Mouse (Mus musculus): ENCODE measurements around the gene Bicc1.
"Not testable (repeated sequence)": the region's sequence is repeated elsewhere in the genome, so short reads cannot be mapped to it uniquely, and the experiment has no call there.

The Bicc1 gene

DNA sequence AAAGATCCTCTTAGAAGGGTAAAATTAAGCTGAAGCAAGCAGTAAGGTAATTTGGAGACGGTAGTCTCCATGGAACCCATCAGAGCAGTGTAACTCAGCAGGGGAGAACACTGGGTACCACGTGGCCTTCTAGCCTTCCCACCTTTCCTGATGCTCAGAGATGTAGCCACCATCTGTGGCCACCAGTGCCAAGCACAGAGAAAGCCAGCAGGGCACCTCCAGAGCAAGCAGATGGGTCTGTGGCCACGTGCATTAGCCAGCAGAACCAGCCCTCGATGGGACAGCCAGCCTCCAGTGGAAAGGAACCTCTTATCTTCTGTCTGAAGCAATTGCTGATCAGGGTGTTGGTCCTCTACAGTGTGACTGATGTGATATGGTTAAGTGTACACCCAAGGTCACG, 172.1 kb downstream of the Bicc1 start:
- DNase-seq: no peak

DNA sequence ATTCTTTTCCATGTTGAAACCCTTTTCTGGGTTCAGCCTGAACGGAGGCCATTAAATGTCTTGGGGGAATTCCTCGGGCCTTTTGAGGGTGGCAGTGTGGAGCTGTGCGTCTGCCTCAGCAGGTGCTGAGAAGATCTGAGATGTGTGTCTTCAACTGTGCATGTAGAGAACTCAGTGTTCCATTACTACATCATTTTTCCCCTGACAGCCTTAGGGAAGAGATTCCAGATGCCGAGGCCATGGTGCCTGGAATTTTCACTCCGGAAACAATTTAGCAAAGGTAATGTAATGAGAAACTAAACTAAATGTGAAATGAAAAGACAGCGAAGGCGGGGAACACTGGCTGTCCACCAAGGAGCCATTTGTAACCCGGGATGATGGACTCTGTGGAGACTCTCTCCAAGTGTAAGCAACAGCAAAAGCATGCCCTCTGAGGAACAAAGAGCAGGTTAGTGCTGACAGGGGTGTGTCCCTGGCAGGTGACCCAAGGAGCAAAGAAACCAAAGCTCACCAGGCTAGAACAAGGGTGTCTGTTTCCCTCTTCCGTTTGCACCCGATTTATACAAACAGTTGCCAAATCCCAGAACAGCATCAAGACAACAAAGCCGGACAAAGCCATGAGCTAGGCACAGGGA, 176.3 kb downstream of the Bicc1 start:
- no peak for DNase-seq

DNA sequence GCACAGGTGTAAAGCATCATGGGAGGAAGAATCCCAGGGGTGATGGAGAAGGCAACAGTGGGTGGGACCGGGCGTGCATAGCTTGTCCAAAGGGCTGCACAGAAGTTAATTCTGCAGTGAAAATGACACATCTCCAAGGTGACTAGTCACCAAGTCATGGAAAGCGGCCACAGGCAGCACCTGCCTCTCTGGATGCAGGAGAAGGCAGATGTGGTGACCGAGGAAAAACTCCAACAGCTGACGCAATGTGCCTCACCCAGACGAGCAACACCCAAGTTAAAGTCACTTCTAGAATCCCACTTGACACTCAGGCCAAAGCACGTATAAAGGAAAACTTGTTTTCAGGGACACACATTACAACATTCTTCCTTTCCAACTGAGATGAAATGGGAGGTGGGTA, 177.3 kb downstream of the Bicc1 start:
- DNase-seq: no peak

DNA sequence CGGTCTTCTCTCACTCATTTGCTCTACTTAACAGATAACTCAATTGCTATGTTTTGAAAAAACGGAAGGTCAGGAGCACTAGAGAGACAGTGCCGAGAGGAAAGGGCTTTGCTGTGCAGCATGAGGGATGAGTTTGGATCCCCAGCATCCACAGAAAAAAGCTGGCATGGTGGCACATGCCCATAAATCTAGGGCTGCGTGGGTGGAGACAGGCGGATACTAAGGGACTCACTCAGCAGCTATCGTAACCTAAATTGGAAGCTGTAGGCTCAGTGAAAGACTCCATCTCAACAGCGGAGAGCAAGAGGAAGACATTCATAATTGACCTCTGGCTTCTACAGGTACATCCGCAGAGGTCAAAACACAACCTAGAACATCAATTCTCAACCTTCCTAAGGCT, 179.8 kb downstream of the Bicc1 start:
- DNase-seq: no peak

DNA sequence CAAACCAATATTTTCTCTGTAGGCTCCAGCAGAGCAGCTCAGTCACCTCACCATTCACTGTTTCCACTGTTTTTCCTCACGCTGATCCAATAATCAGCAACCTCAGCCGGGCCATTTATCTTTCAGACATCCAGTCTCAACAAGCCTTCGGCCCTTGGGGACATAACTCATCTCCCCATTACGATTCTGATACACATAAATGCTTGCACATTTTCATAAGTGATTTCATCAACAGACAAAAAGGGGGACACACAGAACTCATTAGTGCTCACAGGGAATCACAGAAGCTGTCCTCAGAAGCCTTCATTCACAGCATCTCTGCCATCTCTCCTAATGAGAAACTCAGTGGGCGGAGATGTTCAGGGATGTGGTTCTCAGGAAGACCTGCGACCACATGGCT, 182.4 kb downstream of the Bicc1 start:
- no peak for DNase-seq

DNA sequence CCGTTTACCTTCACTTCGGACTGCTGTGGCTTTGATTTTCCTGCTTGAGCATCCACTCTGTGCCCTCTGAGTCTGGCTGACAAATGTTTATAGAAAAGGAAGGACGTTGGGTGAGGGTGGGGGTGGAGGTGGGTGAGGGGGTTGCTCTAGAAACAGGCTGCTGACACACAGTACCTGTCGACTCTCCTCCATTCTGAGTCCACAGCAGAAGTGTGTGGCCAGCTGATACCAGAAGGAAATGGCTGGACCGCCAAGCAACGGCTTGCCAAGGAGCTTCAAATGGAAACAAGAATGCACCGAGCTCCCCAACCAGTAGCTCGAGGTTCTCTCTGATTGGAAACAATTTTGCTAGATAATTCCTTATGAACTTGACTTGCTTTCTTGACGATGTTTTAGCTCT, 182.9 kb downstream of the Bicc1 start:
- DNase-seq: no peak

DNA sequence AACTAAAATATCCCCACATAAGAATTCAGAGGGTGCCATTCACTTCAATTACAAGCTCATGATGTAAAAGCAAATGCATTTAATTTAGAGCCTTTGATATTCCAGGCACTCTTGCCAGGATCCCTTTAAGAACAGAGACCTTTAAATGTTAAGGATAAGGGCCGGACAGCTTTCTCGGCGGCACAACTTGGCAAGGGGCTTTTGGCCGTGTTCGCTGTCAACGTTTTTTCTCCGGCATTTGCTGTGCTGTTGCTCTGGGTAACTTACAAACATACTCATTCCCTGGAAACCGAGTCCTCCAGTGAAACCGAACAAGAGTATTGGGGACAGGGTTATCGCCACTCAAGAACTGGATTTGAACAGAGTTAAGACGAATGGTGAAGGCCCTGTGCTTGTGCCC, 188.3 kb downstream of the Bicc1 start:
- DNase-seq: no peak

DNA sequence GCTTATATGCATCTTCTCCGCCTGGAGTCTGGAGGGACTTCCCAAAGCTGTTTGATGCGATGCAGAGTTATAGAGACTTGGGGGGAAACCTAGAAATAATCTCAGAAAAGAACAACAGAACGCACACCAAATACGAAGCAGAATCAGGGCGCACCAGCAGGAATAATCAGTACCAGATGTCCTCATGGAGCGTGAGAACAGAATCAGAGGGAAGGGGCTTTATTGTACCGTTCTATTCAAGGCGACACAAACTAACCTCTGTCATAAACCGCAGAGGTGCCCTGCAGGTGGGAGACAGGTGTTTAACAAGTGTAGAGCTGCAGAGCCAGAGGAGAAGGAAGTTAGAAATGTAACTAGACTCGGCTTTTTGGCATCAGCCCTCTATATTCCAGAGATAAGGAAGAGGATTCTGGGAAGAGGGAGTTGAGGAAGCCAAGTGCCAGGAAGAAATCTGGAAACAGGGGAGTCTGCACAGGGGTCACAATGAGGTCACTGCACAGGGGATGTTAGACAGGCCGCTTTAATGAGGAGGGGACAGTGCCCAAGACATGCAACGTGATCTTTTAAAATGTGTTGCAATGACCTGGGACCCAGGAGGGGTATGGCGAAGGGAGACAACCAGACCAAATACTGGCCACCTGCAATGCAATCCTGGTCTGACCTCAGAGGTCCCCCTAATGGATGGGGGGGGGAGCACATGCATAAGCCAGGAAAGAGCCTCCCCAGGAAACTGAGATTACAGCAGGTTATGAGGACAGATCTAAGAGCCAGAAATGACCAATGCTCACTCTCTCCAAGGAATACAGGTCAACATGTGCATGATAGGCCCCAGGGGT, 190.4 kb downstream of the Bicc1 start:
- DNase-seq: no peak

DNA sequence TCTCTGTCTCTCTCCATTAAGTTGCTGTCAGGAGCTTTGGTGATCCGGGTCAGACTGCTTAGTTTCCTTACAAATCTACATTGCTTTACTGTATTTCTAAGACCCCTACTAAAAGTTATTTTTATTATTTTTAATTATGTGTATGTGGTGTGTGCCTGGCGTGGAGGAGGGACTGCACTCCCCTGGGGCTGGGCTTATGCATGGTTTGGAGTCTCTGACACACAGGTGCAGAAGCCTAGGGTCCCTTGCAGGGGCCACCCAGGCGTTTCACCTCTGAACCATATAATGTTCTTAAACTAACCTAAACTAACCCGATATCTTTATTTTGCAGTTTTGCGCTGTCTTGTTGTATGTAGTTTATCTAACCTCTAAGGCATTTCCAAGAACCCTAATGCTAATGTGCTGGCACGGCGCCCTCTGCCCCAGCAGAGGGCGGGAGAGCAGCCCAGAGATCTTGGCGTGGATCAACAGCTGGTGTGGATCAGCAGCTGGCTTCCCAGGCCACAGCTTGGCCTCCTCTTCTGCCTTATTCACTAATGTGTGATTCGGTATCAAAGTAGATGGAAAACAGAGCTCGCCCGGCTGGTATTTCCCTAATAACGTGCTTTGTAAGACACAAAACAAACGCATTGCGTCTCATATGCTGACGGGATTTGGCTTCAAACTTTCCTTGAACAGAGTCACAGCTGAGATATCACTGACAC, 192.7 kb downstream of the Bicc1 start:
- no peak for DNase-seq

DNA sequence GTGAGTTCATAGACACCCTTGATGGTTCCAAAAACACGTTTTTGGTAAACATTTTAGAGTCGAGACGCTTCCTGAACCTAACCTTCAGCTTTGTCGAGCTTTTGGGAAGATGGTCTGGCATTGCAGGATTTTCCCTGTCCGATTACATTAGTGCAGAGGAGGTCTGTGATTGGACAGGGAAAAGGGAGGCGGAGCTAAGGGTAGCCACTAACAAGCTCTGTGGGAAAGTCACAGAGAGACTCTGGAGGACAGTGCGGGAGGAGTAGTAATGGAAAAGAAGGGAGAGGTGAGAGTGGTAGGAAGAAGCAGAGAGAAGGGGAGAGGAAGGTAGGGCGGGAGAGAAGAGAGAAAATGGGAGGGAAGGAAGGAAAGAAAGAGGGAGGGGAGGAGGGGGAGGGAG, 194.8 kb downstream of the Bicc1 start:
- no peak for DNase-seq

DNA sequence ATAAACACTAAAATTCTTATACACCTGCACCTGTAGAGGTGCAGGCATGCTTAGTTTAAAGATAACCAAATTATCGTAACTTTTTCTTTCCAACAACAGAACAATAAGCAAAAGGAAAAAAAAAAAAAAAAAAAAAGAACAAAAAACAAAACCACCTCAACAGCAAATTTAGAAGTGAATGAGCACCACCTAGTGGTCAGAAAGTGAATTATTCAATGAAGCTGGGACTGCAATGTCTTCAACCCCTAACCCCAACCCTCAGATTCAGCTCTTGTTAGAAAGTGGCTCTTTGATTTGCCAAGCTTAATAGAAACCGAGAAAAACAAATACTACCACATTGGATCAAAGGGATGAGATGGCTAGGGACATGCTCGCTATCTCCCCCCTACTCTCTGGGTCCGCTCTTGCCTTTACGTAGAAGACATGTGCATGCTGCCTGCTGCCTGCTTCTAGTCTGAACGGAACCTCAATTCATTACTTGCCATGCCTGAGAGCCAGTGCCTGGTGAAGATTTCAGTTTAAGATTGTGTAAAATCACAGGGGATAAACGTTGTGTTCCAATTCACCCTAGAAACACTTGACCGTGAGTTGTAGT, 195.8 kb downstream of the Bicc1 start:
- DNase-seq: no peak

DNA sequence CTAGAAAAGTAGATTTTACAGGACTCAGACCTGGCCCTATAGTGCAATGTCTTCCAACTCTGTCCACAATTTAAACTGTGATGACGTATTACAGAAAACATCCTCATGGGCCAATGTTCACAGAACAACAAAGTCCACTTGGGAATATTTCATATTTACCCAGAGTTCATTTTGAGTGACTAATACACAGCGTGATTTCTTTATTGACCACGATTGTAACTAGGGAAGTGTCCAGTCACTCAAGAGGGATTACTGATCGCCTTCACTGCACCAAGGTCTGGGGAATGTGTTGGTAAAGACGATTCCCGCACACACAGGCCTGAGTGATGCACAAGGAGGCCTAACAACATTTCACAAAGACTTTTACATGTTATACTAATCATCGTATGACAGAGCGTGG, 197.9 kb downstream of the Bicc1 start:
- no peak for DNase-seq

DNA sequence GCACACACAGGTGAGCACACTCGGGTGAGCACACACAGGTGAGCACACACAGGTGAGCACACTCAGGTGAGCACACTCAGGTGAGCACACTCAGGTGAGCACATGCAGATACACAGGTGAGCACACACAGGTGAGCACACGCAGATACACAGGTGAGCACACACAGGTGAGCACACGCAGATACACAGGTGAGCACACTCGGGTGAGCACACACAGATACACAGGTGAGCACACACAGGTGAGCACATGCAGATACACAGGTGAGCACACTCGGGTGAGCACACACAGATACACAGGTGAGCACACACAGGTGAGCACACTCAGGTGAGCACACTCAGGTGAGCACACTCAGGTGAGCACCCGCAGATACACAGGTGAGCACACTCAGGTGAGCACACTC, 199.1 kb downstream of the Bicc1 start:
- DNase-seq: not testable (repeated sequence)

DNA sequence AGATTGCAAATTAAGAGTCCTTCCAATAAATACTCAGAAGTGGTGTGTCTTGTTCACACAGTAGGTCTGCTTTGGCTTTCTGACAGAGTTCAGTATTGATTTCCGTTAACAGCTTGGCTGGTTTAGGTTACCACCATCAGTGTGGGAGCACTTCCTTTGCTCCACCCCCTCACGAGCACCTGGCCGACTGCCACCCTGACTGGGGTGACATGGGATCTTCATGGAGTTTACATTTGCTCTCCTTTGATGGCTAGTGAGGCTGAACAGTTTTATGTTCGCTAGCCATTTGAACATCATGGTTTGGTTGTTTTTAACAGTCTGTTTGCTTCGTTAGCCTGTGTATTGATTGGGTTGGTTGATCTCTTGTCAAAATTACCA, 206.7 kb downstream of the Bicc1 start:
- DNase-seq: no peak

DNA sequence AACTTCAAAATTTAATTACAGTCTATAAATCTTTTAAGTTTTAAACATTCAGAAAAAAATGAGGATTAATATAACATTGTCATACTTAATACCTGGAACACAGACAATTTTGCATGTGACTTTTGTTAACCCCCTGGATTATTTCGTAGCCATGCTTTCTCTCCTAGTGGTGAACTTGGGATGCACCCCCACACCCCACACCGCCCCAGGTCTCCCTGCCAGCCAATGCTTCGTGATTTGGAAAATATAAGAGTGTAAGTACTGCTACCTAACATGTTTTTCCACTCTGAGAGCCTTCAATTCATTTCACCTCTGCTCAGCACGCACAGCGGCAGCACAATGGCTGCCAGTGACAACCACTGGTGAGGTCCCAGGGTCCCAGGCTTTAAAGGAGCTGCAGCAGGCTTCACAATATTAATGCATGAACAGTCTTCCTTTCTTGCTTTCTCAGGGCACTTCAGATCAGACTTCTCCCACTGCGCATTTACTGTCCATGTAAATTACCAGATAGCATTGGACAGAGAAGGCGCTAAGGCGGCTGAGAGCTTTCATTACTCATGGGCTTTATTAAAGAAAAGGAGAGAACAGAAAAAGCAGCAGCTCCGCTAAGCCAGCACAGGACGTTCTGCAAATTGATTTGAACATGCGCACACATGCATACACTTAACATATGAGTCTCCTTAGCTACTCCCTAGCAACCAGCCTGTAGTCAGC, 207.3 kb downstream of the Bicc1 start:
- DNase-seq: no peak

DNA sequence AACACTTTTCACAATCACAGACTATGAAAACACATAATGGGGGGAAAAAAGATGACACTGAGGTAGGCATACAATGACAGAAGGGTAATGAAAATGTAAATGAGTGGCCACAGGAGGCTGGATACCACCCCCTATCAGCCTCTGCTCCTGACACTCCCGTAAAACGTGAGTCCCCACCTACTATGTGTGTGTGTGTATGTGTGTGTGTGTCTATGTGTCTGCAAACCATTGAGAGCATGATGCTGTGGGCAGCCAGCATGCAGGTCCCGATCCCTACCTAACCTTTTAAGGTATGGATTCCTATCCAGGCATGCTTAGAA, 209.4 kb downstream of the Bicc1 start:
- DNase-seq: no peak

DNA sequence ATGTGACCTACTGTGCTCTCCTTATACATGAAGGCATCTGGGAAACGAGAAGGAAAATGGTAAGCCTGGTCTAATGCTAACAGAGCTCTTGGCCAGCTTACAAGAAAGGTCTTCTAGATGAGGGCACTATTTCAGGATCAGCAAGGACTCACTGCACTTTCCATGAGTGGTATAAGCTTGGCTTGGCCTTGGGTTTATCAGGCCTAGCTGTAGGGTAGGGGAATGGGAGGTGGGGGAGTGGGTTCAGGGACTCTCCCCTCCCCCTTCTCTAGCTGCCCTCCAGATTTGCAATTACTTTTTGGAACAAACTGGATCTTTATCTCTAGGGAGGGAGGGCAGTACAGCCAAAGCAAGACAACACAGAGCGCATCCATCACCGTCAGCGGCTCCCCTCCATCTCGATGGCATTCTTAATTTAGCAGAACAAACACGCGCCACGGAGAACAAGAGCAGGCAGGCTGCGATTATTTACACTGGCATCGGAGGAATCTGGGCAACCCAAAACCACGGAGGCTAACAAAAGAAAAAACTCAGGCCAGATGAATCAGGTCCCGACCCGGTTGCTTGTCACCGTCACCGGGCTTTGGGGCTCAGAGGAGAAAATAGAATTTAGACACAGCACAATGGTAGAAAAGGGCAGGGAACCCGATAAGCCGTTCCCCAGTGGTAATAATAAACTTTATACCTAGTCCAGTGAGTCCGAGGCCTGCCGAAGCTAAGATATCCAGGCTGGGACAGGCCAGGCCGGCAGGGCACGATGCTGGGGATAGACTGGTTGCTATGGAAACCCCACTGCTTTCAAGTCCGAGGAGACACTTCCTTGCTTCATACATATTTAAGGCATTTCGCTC, 210.0 kb downstream of the Bicc1 start:
- DNase-seq: no peak

DNA sequence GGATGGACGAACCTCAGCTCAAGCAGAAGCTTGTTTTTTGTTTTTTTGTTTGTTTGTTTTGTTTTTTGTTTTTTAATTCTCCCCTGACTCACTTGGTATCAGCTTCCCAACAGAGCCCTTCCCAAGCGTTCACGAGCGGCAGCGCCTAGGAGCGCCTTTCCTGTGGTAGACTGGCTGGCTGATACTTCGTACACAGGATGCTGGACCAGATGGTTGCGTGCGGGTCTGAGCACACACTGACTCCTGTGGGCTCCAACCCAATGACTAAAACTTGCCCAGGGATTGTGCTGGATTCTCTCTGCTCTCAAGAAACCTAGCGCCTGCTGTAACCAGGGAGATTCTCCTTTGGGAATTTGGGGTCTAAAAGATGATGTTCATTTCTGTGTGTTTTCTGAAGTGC, 211.2 kb downstream of the Bicc1 start:
- DNase-seq: no peak

DNA sequence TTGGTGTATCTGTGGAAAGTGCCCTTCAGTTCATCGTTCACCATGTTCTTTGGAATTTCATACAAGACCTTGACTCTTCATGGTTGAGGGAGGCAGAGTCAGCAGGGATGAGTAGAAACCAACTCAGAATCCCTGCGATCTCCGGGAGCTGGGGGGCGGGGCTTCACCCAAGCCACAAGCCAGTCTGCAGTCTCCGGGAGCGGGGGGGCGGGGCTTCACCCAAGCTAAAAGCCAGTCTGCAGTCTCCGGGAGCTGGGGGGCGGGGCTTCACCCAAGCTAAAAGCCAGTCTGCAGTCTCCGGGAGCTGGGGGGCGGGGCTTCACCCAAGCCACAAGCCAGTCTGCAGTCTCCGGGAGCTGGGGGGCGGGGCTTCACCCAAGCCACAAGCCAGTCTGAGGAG, 213.4 kb downstream of the Bicc1 start:
- DNase-seq: not testable (repeated sequence)

DNA sequence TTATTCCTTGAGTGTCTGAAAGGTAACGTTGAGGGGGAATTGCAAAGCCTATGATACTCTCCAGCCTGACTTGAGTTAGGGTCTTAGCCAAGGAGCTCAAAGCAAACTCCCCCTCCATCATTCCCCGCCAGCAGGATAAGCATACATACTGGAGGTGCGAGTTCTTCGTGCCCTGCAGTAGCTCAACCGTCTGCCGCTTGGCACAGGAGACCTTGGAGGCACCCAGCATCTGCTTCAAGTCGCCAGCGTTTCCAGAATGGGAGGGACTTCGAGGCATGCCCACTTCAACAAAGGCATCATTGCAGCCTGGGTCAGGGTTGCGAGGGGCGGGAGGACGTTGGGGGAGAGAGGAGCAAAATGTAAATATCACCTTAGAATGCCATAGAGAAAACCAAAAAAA, 214.4 kb downstream of the Bicc1 start:
- no peak for DNase-seq

DNA sequence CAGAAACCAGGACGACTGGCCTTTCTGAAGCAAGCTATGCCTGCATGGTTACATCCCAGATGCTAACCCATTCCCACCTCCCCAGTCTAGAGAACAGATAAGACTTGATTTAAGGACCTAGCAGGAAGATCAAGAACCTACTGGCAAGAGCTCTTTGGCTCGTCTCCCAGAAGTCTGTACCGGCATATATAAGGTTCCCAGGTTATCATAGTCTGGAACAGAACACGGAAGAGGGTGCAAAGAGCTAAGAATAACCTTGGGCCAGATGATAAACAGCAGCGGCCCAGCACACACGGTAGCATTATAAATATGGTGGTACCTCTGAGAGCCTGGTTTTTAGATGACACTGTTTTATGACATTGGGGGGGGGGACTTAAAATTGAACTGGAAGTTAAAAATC, 217.9 kb downstream of the Bicc1 start:
- DNase-seq: no peak

DNA sequence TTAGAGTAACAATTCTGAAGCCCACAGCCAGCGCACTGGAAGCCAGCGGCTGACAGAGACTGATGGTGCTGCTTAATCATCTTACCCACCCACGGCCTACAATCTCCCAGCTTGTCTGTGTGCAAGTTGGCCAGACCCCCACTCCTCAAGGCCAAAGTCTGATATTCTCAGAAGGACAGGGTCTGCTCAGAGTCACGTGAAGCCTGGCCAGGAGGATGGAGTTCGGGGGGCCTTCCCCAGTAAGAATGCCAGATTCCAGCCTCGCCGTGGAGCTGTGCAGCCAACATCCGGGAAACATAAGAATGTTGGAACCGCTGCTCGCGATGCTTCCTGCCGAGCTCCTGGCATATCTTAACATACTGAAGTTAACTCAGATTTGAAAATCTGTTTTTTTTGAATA, 219.7 kb downstream of the Bicc1 start:
- no peak for DNase-seq
